Mouse (Mus musculus) ES-E14 (cell line): ENCODE measurements at regions not wholly inside any gene's neighbourhood (a gene's known extent, or its start where the extent isn't known, plus 50 kb on each side); places are given as distances from the start of the nearest gene placed in this dataset.

ENCODE experiments used
- DNase-seq: peaks from one replicate; pipeline ENCODE4 v3.0.0-alpha.2; 2013; ENCODE audit warnings: low read depth, low spot score
- H3K27ac ChIP-seq: 2 replicates; pipeline ENCODE4 v1.5.1; 2012; ENCODE audit warnings: low read depth, mild to moderate bottlenecking, low read length, moderate library complexity, mixed read lengths; ENCODE audit not compliant: poor library complexity, insufficient read depth, severe bottlenecking
- H3K36me3 ChIP-seq: 2 replicates; pipeline ENCODE4 v1.6.1; 2012; ENCODE audit warnings: mild to moderate bottlenecking, low read length, moderate library complexity, mixed read lengths; ENCODE audit not compliant: control insufficient read depth, poor library complexity, insufficient read depth, severe bottlenecking
- H3K4me1 ChIP-seq, 2 experiments: fragments of 150-350 bp in 1 of 2; sonication (generic) in 1 of 2; 2 replicates each; pipeline ENCODE4 v1.6.1; 2012; ENCODE audit warnings: low read length in 2 of 2, mild to moderate bottlenecking in 1 of 2, mixed read lengths in 1 of 2; ENCODE audit not compliant: control insufficient read depth in 2 of 2, insufficient read depth in 2 of 2, poor library complexity in 1 of 2
- H3K4me3 ChIP-seq, 2 experiments: fragments of 150-350 bp in 1 of 2; sonication (generic) in 1 of 2; 2 replicates each; pipeline ENCODE4 v1.5.1; 2012; ENCODE audit warnings: low read length in 2 of 2, low read depth in 1 of 2, mild to moderate bottlenecking in 1 of 2, mixed read lengths in 1 of 2; ENCODE audit not compliant: insufficient read depth in 1 of 2, poor library complexity in 1 of 2, severe bottlenecking in 1 of 2
- H3K9ac ChIP-seq: 2 replicates; pipeline ENCODE4 v1.6.1; 2012; ENCODE audit warnings: low read depth, mild to moderate bottlenecking, low read length, mixed read lengths; ENCODE audit not compliant: poor library complexity, insufficient read depth, severe bottlenecking
- H3K9me3 ChIP-seq: fragments of 150-350 bp; sonication (generic); 2 replicates; pipeline ENCODE4 v1.6.1; 2012; ENCODE audit warnings: low read depth, mild to moderate bottlenecking, low read length; ENCODE audit not compliant: control insufficient read depth, insufficient read depth
- CHD2 ChIP-seq: IDR thresholded peaks from 2 replicates; pipeline ENCODE4 v1.6.1; 2014; ENCODE audit warnings: mild to moderate bottlenecking, low read depth, low read length, inconsistent platforms
- HCFC1 ChIP-seq: IDR thresholded peaks from 2 replicates; pipeline ENCODE4 v1.6.1; 2012; ENCODE audit warnings: low read length, inconsistent platforms, borderline replicate concordance; ENCODE audit not compliant: insufficient read depth
- MAFK ChIP-seq: IDR thresholded peaks from 2 replicates; pipeline ENCODE4 v1.6.1; 2014; ENCODE audit warnings: mild to moderate bottlenecking, low read depth, low read length, inconsistent platforms; ENCODE audit not compliant: insufficient read depth
- ZC3H11A ChIP-seq: IDR thresholded peaks from 2 replicates; pipeline ENCODE4 v1.6.1; 2012; ENCODE audit warnings: low read depth, mild to moderate bottlenecking, inconsistent platforms, low read length, borderline replicate concordance
- ZNF384 ChIP-seq: IDR thresholded peaks from 2 replicates; pipeline ENCODE4 v1.6.1; 2012; ENCODE audit warnings: low read depth, low read length, inconsistent platforms
- in situ Hi-C, 2 experiments: fragments of 600-800 bp; cut with MboI; formaldehyde crosslinking; loops; one replicate each; pipeline ENCODE4 v1.15.1; 2025; ENCODE audit warnings: low sequenced_read_pairs in 2 of 2, inconsistent platforms in 1 of 2; ENCODE audit not compliant: unreplicated experiment in 2 of 2

DNA sequence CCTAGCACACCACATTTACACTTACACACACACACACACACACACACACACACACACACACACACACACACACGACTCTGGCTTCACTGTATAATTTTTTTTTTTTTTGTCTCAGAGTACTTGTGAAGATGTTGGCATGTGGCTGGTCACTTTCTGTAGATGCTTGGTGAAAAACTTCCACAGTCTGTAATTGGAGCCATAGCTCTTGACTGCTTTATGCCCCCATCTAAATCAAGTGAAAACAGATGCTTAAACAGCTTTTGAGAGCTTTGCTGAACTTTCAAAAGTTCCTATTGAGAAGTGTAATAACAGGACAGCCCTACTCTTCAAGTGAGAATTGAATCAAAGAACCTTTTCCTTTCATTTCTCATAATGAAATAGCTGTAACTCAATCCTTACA lies 317.7 kb downstream of the Gm21750 start:
- in situ Hi-C loops = no loop called here
- no peak for TF ChIP-seq ZNF384
- no peak for TF ChIP-seq ZC3H11A
- TF ChIP-seq CHD2 = no peak
- TF ChIP-seq HCFC1 = no peak
- TF ChIP-seq MAFK = no peak
- no peaks in the 10 kb centered on the region for H3K9me3 ChIP-seq
- H3K4me1 ChIP-seq = no peaks in the 10 kb centered on the region
- H3K4me3 ChIP-seq = no peak overlapping the region
- H3K27ac ChIP-seq = no peak overlapping the region
- no peak for DNase-seq
- H3K9ac ChIP-seq = no peak overlapping the region
- H3K36me3 ChIP-seq = no peaks in the 10 kb centered on the region

DNA sequence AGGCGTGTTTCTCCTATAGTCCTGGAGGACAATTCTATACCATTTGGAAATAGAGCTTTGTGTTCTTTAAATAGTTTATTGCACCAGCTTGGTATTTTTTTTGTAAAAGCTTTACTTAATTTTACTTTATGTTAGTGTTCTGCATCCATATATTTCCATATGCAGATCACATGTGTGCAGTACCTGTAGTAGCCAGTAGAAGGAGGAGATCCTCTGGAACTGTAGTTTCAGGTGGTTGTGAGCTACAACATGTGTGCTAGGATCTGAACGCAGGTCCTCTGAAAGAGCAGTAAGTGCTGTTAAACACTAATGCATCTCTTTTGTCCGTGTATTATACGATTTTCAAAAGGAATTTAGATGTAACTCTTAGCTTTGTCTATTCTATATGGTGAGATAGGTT lies 335.2 kb downstream of the Gm21750 start:
- Histone ChIP-seq H3K27ac (no peak overlapping the region), H3K4me1 (no peaks in the 10 kb centered on the region), H3K4me3 (no peak overlapping the region), H3K36me3 (no peaks in the 10 kb centered on the region), H3K9ac (no peak overlapping the region), H3K9me3 (no peaks in the 10 kb centered on the region)
- in situ Hi-C loops = no loop called here
- no peak for DNase-seq
- TF ChIP-seq ZNF384 (no peak), ZC3H11A (no peak), CHD2 (no peak), MAFK (no peak), HCFC1 (no peak)

DNA sequence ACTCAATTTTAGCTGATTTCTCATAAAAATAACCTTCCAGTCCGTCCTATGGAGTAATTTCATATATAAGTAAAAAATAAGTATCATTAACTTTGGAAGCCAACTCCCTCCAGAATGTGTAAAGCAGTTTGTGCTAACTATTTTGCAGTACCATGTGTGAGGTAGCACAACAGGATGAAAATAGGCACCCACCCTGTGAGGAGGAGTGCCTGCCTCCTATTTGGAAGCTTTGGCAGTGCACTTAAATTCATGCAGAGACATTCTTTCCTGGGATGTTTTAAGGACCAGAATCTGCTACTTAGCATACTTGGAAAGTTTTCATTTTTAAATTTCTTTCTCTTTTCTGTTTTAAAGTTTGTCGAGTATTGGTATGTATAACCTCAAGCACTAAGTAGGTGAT lies 336.8 kb downstream of the Gm21750 start:
- no peak for TF ChIP-seq MAFK
- no peak for TF ChIP-seq HCFC1
- TF ChIP-seq ZC3H11A = no peak
- TF ChIP-seq CHD2 = no peak
- no peak for TF ChIP-seq ZNF384
- in situ Hi-C loops = no loop called here
- DNase-seq = no peak

DNA sequence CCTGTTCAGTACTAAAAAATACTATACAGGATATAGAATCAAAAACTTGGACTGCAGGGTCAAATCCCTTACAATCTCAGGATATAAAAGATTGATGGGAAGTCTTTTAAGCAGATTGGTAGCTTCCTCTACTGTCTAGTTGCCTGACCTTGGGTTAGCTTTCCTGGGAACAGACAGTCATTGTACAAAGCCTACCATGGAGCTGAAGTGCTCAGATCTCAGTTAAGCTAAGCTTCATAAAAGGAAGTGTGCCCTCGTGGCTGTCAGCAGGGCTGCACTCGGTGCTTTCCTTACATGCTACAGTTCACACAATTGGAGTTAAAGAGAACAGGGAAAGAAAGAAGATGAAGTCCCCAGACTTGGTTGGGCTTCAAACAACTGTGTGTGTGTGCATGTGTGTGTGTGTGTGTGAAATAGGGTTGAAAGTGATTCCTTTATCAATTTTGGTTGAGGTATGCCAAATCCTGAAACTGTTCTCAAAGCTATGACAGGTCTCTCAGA lies 338.4 kb downstream of the Gm21750 start:
- no peak for DNase-seq
- no peaks in the 10 kb centered on the region for H3K4me1 ChIP-seq
- no peaks in the 10 kb centered on the region for H3K9me3 ChIP-seq
- no peak overlapping the region for H3K4me3 ChIP-seq
- H3K36me3 ChIP-seq = no peaks in the 10 kb centered on the region
- H3K9ac ChIP-seq = no peak overlapping the region
- TF ChIP-seq CHD2 (no peak), ZNF384 (no peak), HCFC1 (no peak), MAFK (no peak), ZC3H11A (no peak)
- in situ Hi-C loops = no loop called here
- no peak overlapping the region for H3K27ac ChIP-seq

More for the DNA sequence above, 336.8 kb downstream of the Gm21750 start:
- Histone ChIP-seq H3K4me3 (no peak overlapping the region), H3K27ac (no peak overlapping the region), H3K36me3 (no peaks in the 10 kb centered on the region), H3K9me3 (no peaks in the 10 kb centered on the region), H3K9ac (no peak overlapping the region), H3K4me1 (no peaks in the 10 kb centered on the region)

DNA sequence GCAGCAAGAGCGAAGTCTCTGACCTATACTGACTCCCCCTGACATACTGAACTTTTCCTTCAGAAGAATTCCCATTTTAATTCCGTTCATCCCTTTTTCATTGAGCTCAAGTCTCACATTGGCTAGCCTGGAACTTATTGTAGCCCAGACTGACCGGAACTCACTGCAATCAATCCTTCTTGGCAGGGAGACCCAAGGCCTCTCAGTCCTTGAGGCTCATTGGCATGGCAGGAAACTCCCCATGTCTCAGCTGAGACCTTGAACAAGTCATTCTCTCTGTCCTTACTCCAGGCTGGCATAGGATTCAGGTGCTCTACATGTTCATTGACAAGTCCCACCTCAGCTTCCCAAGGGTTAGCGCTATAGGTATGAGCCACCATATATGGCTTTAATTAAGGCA lies 345.9 kb downstream of the Gm21750 start:
- DNase-seq = no peak
- TF ChIP-seq ZC3H11A (no peak), CHD2 (no peak)
- Histone ChIP-seq H3K27ac (no peak overlapping the region), H3K9me3 (no peaks in the 10 kb centered on the region), H3K4me3 (no peak overlapping the region), H3K36me3 (no peaks in the 10 kb centered on the region), H3K4me1 (no peaks in the 10 kb centered on the region), H3K9ac (no peak overlapping the region)
- in situ Hi-C loops = no loop called here
